Mouse (Mus musculus) stomach, embryonic 16.5 days (tissue): ENCODE data around the gene Pde4d. TPM values are rescaled to one million over a fixed set of nuclear protein-coding genes. Genes with fewer than 3 reads are reported as not detected.

Source experiments
- ATAC-seq: fragments of 200-750 bp; cut with Nextera tagmentation; 2 replicates; pipeline ENCODE4 v1.8.0; 2017; ENCODE audit warnings: moderate number of reproducible peaks, moderate TSS enrichment; ENCODE audit not compliant: insufficient read depth, low FRiP score
- H3K27ac ChIP-seq: fragments of 300-500 bp; sonication (generic); 2 replicates; pipeline ENCODE4 v1.5.1; 2014; ENCODE audit warnings: low read length
- H3K27me3 ChIP-seq: fragments of 300-500 bp; sonication (generic); 2 replicates; pipeline ENCODE4 v1.6.1; 2014; ENCODE audit warnings: low read length, control low read depth, mixed read lengths; ENCODE audit not compliant: control insufficient read depth, insufficient read depth
- H3K36me3 ChIP-seq: fragments of 300-500 bp; sonication (generic); 2 replicates; pipeline ENCODE4 v1.6.1; 2014; ENCODE audit warnings: low read length; ENCODE audit not compliant: control insufficient read depth, insufficient read depth
- H3K4me1 ChIP-seq: fragments of 300-500 bp; sonication (generic); 2 replicates; pipeline ENCODE4 v1.6.1; 2014; ENCODE audit warnings: low read length, control low read depth, mixed read lengths; ENCODE audit not compliant: control insufficient read depth, insufficient read depth
- H3K4me2 ChIP-seq: fragments of 300-500 bp; sonication (generic); 2 replicates; pipeline ENCODE4 v1.6.1; 2014; ENCODE audit warnings: low read depth, low read length, mixed read lengths
- H3K4me3 ChIP-seq: fragments of 300-500 bp; sonication (generic); replicated peaks from 2 replicates; pipeline ENCODE4 v1.5.1; 2014; ENCODE audit warnings: mild to moderate bottlenecking, low read length
- H3K9ac ChIP-seq: fragments of 300-500 bp; sonication (generic); 2 replicates; pipeline ENCODE4 v1.6.1; 2014; ENCODE audit warnings: low read length
- H3K9me3 ChIP-seq: fragments of 300-500 bp; sonication (generic); replicated peaks from 2 replicates; pipeline ENCODE4 v1.6.1; 2016; ENCODE audit warnings: low read length, control low read depth; ENCODE audit not compliant: control insufficient read depth
- WGBS: fragments of 180-500 bp; shearing (Covaris S2); extraction: QIAGEN DNeasy Blood & Tissue Kit; methylation state at CpG from one replicate; pipeline ENCODE4 v1.1.7; 2014; 5-methylcytosine and 5-hydroxymethylcytosine counted together
- polyA plus RNA-seq: library from polyadenylated mRNA; unstranded; fragments of >200 nt; fragmentation: Nextera tagmentation; extraction: Ambion mirVana; gene quantifications from 2 replicates; pipeline ENCODE4 v1.2.1, GENCODE M21; 2015

Pde4d gene
- polyA plus RNA-seq, 1 experiment from 2014 or later, result 22.1 TPM

DNA sequence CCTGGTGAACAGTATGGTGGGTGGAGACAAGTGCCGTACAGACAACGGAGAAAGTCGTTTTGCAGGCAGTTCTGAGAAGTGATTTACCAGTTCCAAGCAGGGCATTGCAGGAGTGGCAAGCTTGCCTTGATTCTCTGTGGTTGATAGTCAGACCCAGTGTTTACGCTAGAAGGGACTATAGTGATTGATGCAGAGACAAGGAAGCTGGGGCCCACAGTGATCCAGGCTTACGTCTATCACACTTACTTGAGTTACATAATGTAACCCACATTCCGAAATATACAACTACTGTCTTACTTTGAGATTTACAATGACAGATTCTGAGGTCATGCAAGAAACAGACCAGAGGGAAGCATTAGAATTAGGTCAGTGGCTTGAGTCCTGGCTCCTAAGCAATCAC, 1414.6 kb downstream of the Pde4d start:
- 68% methylated on average over 6 of the region's 6 CpGs for WGBS
- no peaks in the 10 kb centered on the region for H3K36me3 ChIP-seq

DNA sequence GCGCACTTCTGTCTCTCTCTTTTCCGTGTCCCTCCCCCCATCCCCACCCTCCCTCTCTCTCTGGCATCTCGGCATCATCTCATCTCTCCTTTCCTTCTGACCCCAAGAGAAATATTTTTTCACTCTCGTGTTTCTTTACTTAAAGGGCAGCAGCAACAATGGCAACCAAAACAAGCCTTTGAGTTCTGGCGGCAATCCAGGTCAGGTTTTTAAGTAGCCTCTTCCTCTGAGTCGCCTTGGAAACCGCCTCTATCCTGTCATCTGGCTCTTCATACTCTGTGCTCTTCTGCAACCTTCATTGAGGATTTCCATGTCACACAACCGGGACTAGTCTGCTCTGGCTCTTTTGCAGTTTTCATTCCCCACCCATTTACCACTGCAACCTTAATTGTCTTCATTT, 1430.6 kb downstream of the Pde4d start:
- ATAC-seq, result no peak

More for the DNA sequence above, 1414.6 kb downstream of the Pde4d start:
- H3K4me2 ChIP-seq, result no peak overlapping the region
- no peak overlapping the region for H3K4me3 ChIP-seq
- no peaks in the 10 kb centered on the region for H3K27me3 ChIP-seq
- no peak overlapping the region for H3K9ac ChIP-seq
- no peaks in the 10 kb centered on the region for H3K4me1 ChIP-seq
- no peak overlapping the region for H3K27ac ChIP-seq
- no peaks in the 10 kb centered on the region for H3K9me3 ChIP-seq
- no peak for ATAC-seq

DNA sequence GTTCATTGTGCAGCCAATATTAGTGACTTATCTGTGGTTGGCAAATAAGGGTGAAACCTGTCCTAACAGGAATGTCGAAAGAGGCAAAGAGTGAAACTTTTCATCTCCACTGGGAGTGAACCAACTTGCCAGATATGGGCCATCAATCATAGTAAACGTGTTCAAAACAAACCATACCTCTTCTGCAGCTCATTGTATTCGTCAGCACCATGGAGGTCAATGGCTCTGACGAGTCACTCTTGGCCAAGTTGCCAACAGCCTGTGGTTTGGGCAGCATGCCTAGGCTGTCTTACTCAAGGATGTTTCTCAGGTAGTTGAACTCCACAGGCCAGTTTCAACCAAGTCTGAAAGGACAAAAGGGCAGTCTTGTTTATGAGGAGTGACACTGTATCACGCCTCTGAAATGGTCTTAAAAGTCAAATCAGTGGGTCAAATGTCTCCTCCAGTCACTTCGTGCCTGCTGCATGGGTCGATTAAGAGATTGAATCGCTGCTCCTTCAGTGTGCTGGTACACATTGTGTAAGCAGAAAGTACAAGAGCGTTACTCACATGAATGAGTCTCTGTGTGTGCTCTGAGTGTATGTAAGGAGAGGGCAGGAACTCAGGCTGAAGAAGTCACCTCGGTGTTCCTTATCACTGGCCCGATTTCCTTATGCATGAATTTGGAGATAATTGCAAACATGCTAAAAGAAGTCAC, 1431.6 kb downstream of the Pde4d start:
- Histone ChIP-seq H3K4me1 (no peaks in the 10 kb centered on the region), H3K9me3 (no peaks in the 10 kb centered on the region), H3K9ac (no peak overlapping the region), H3K36me3 (no peaks in the 10 kb centered on the region), H3K4me2 (no peak overlapping the region), H3K27me3 (no peaks in the 10 kb centered on the region), H3K4me3 (no peak overlapping the region), H3K27ac (peak overlapping the region; percentile 56; the same call in 1 of the 2 replicates)
- ATAC-seq, result peak; percentile 80; the same call in 1 of the 2 replicates
- WGBS, result 59% methylated on average over 11 of the region's 11 CpGs

More for the DNA sequence above, 1430.6 kb downstream of the Pde4d start:
- Histone ChIP-seq H3K4me3 (no peak overlapping the region), H3K9ac (no peak overlapping the region), H3K4me2 (no peak overlapping the region), H3K36me3 (no peaks in the 10 kb centered on the region), H3K4me1 (no peaks in the 10 kb centered on the region), H3K27me3 (no peaks in the 10 kb centered on the region), H3K27ac (peak overlapping the region; percentile 6; the same call in 1 of the 2 replicates), H3K9me3 (no peaks in the 10 kb centered on the region)
- 58% methylated on average over 8 of the region's 8 CpGs for WGBS

DNA sequence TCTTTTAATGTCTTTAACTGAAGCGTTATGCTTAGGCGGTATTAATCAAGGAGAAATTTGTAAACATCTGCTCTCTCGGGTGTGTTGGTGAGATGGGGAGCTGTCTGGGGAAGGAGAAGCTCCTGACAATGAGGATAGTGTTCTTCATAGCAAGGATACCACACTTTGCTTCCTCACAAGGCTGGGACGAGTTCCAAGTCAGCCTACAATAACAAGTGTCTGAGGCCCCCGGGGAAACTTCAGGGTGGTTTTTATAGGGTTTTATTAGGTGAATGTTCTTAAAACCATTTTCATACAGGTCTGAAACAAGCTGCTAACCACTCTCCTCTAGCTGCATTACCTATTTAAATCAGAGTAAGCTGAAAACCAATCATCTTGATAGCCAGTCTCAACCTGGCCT, 1433.9 kb downstream of the Pde4d start:
- H3K9ac ChIP-seq, result no peak overlapping the region
- H3K36me3 ChIP-seq, result no peaks in the 10 kb centered on the region

DNA sequence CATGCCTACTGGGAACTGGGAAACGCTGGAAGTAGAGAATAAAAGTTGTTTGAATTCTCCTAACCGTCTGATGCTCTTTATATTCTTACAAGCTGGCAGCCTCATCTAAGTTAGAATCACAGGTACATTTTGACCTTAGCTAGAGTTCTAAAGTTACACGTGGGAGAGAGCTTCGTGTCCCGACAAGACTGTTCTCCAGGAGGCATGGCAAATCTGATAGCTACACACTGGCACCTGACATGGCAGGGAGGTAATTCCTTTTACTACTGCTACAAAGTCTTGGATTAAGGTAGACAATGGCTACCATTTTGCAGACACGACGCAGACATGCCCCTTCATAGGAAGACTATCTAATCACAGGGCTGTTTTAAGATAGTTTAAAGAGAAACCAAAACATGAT, 1435.1 kb downstream of the Pde4d start:
- Histone ChIP-seq H3K27me3 (no peaks in the 10 kb centered on the region), H3K4me3 (no peak overlapping the region), H3K4me1 (no peaks in the 10 kb centered on the region), H3K27ac (no peak overlapping the region), H3K4me2 (no peak overlapping the region), H3K9me3 (no peaks in the 10 kb centered on the region), H3K9ac (no peak overlapping the region), H3K36me3 (no peaks in the 10 kb centered on the region)
- ATAC-seq, result no peak
- WGBS, result 85% methylated on average over 7 of the region's 7 CpGs

More for the DNA sequence above, 1433.9 kb downstream of the Pde4d start:
- no peak overlapping the region for H3K4me2 ChIP-seq
- no peak overlapping the region for H3K4me3 ChIP-seq
- WGBS, result 52% methylated on average over 5 of the region's 5 CpGs
- no peaks in the 10 kb centered on the region for H3K9me3 ChIP-seq
- H3K4me1 ChIP-seq, result no peaks in the 10 kb centered on the region
- ATAC-seq, result no peak
- no peaks in the 10 kb centered on the region for H3K27me3 ChIP-seq
- H3K27ac ChIP-seq, result no peak overlapping the region

DNA sequence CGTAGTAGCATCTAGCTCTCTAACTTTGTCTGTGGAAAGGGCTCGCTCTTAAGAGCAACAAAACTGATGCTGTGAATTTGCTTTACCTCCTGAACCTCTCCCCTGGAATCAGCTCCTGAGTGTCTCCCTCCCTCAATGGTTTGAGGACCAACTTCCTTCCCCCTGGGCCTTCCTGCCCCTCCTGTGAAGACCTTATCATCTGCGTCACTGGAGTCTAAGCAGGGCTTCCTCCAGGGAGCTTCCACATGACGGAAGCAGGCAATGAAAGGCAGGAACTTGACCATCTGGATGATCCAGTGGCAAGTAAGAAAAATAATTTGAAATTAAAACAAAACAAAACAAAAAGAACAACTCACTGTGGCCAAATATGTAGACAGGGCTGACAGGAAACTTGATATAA, 1438.5 kb downstream of the Pde4d start:
- Histone ChIP-seq H3K4me1 (no peaks in the 10 kb centered on the region), H3K27me3 (no peaks in the 10 kb centered on the region), H3K4me2 (no peak overlapping the region), H3K9me3 (no peaks in the 10 kb centered on the region), H3K4me3 (no peak overlapping the region), H3K27ac (no peak overlapping the region), H3K36me3 (no peaks in the 10 kb centered on the region), H3K9ac (no peak overlapping the region)
- ATAC-seq, result no peak
- 76% methylated on average over 4 of the region's 4 CpGs for WGBS

DNA sequence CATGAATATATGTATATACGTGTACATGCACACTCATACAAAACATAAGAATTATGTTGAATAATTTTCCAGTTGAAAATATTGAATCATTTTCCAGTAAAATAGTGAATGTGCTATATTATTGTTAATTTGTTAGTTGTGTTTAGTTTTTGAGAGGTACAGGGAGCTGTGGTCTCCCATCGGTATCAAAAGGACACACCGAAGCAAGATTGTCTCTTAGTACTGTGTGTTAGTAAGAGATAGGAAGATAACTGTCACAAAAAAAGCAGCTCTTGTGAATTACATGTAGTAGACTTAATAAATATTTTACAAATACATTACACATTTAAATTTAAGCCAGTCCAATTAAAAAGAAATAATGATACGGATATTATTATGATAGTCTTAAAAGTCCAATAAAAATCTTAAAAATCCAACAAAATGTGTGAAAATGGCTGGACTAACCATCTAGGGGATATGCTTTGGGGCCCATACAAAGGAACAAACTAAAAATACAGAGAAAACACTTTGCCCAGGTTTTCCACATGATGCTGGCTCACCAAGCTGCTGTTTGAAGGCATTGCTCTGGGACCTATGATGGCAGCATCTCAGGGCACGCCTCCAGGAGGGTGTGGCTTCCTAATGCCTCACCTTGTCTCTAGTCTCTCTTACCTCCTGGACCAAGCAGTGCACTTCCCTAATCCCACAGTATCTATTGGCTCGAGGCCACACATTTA, 1441.6 kb downstream of the Pde4d start:
- no peak overlapping the region for H3K27ac ChIP-seq
- no peak overlapping the region for H3K4me2 ChIP-seq
- H3K27me3 ChIP-seq, result no peaks in the 10 kb centered on the region
- ATAC-seq, result no peak
- no peaks in the 10 kb centered on the region for H3K36me3 ChIP-seq
- no peak overlapping the region for H3K4me3 ChIP-seq
- H3K9ac ChIP-seq, result no peak overlapping the region
- no peaks in the 10 kb centered on the region for H3K4me1 ChIP-seq
- WGBS, result 76% methylated on average over 6 of the region's 6 CpGs
- H3K9me3 ChIP-seq, result no peaks in the 10 kb centered on the region

DNA sequence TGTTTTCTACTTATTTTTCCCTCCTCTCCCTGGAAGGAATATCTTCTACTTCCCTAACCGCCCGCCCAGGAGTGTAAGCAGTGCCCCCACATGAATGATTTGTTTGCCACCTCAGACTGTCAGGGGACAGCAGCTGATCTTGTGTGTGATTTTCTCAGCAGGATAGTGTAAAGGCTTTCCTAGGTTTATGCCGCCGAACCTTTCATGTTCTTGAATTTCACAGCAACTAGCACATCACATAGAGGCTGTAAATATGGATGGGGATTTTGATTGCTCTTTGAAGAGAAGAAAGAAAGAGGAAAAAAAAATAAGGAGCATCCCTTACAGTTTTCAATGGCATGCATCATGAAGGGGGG, 1442.1 kb downstream of the Pde4d start:
- no peak overlapping the region for H3K4me3 ChIP-seq
- ATAC-seq, result no peak
- no peak overlapping the region for H3K27ac ChIP-seq
- no peaks in the 10 kb centered on the region for H3K36me3 ChIP-seq
- no peak overlapping the region for H3K9ac ChIP-seq
- H3K9me3 ChIP-seq, result no peaks in the 10 kb centered on the region
- H3K4me1 ChIP-seq, result no peaks in the 10 kb centered on the region
- WGBS, result 55% methylated on average over 4 of the region's 4 CpGs
- H3K4me2 ChIP-seq, result no peak overlapping the region
- H3K27me3 ChIP-seq, result no peaks in the 10 kb centered on the region
